Mouse (Mus musculus): ENCODE measurements at regions not wholly inside any gene's neighbourhood (a gene's known extent, or its start where the extent isn't known, plus 50 kb on each side); places are given as distances from the start of the nearest gene placed in this dataset.

DNA sequence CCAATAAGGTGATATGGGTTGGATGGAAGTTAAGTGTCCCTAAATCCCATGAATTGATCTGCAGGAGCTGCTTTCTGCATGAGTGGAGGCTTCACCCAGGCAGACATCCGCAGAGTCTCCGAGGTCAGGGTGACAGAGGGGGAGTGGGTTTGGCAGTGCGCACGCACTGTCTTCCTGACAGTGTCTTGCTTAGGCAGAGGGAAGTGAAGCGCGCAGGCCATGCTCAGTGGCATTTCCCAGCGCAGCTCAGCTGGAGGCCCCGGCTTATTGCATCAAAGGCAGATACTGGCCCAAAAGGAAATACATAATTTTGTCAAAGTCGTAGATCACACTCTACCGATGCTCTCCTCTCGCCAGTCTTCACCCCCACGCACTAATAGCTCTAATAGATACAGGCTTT, 252.7 kb upstream of the Dnajc24 start:
- no peak for DNase-seq (ENCODE audit: low spot score)

GRCm38 (mm10) chr2:106234358-106234757, 231.0 kb upstream of the Dnajc24 start:
- no peak for DNase-seq (ENCODE audit: low spot score)

GRCm38 (mm10) chr2:106231136-106231535, 227.8 kb upstream of the Dnajc24 start:
- no peak for DNase-seq (ENCODE audit: low spot score)

DNA sequence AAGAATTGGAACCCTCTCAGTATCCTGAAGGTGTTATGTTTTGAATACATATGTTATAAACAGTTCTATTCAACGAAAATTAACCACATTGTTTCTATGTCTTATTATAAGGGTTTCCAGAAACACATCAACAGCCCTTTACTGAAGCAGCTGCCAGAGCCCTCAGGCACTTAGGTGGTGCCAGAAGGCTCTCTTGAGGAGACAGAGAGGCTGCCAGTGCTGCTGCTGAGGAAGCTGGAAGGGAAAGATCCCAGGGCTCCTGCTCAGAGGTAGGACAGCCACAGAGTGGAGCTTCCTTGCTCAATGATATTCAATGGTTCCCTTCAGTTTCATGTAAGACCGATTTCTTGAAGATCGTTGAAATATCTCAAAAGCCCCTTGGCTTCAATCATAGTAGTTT, 226.7 kb upstream of the Dnajc24 start:
- DNase-seq (ENCODE audit: low spot score) = no peak

DNA sequence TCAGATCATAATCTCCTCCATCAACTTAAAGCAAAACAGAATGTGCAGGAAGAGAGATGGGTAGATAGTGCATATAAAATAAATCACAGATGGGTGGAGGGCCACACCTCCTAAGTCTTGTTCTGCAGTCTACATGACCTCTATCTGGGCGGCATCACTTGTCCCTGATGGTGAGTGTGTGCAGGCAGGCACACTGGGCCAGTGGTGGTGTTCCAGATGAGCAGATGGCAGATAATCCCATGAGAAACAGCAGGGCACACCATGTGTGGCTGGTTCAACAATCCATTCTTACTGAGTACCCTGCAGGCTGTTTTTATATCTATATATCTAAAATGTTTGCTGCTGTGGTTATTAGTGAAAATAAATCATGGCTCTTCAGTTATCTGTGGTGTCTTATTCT, 224.9 kb upstream of the Dnajc24 start:
- DNase-seq (ENCODE audit: low spot score) = no peak

GRCm38 (mm10) chr2:106216169-106216568, 212.8 kb upstream of the Dnajc24 start:
- DNase-seq (ENCODE audit: low spot score) = peak; percentile 32

GRCm38 (mm10) chr2:106213740-106214139, 210.4 kb upstream of the Dnajc24 start:
- DNase-seq (ENCODE audit: low spot score) = no peak

- no peak for DNase-seq (ENCODE audit: low spot score)
These were observed 207.4 kb upstream of the Dnajc24 start for GRCm38 (mm10) chr2:106210773-106211172.

DNA sequence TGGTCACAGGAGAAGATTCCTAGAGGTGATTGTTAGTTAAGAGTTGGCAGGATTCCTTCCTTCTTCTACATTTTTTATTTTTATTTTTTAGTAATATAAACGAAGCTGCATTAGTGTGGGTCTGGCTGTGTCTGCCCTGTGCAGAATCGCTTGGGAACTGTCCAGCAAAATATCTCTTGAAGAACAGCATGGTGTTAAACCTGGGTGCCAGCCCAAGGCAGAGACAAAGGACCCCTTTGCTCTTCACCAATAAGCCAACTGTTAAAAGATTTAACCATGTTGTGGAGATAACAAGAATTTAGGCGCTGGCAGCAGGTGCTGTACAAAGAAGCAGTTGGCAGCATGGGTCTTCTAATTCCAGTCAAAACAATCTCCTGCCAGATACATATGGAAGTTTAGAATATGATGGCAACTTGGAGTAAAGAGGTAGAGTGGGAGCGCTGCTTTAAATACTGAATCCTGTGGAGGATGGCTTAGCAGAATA, 205.5 kb upstream of the Dnajc24 start:
- DNase-seq (ENCODE audit: low spot score) = no peak

DNA sequence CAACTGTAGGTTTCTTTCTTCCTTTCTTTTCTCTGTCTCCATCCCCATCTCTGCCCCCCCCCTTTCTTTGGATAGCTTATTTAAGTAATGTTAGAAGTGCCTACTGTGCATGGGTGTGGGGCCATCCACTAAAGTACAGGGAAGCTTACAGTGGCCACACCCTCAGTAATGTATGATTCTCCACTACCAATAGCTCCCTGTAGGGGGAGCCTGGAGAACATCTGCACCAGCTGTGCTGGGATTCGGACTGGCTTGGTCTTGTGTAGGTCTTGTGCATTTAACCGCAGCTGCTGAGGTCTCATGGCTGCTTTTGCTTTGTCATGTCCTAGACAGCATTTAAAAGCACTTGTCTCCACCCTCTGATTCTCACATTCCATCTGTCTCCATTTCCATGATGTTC, 196.8 kb upstream of the Dnajc24 start:
- no peak for DNase-seq (ENCODE audit: low spot score)

DNA sequence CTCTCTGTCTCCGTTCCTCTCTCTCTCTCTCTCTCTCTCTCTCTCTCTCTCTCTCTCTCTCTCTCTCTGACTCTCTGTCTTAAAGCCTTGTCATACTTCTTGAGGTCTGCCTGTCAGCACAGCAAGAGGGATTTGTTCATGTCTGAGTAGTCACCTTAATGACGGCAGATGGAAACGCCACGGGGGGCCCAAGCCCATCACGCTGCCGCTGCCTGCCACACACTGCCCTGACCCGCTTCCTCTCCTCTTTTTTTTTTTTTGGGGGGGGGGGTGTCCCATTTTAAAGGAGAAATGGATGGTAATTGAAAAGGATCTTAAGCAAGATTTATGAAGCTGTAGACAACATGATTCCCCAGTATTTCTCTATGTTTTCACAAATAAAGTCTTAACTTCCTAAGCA, 191.8 kb upstream of the Dnajc24 start:
- DNase-seq (ENCODE audit: low spot score) = no peak

DNA sequence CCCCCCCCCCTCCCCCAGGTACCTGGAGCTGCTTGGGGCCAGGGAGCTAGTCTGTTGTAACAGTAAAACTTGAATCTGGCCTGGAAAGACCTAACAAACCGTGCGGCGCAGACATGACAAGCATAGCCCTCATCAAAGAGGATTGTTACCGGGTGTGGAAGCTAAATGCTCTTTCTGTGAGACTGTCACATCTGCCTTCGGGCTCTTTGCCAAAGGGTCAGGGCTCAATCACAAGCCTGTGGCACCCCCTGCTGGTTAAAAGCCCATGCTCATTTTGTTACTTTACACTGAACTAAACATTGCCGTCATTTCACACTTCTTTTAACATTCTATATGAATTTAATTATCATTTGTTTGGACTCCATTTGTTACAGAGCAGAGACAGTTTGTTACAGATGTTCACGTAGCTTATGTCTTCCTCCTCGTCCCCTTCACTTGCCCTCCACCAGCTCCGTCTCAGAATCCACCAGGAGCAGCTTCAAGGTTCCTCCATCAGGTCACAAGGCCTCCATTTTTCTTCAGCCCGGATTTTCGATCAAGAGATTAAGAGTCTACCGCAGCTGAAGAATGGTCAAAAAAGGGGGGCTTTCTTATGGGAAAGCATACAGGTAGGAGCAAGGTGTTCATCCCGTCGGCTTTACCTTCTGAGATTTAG, 191.1 kb upstream of the Dnajc24 start:
- peak; percentile 87 for DNase-seq (ENCODE audit: low spot score)

GRCm38 (mm10) chr2:106193889-106194347, 190.6 kb upstream of the Dnajc24 start:
- no peak for DNase-seq (ENCODE audit: low spot score)

DNA sequence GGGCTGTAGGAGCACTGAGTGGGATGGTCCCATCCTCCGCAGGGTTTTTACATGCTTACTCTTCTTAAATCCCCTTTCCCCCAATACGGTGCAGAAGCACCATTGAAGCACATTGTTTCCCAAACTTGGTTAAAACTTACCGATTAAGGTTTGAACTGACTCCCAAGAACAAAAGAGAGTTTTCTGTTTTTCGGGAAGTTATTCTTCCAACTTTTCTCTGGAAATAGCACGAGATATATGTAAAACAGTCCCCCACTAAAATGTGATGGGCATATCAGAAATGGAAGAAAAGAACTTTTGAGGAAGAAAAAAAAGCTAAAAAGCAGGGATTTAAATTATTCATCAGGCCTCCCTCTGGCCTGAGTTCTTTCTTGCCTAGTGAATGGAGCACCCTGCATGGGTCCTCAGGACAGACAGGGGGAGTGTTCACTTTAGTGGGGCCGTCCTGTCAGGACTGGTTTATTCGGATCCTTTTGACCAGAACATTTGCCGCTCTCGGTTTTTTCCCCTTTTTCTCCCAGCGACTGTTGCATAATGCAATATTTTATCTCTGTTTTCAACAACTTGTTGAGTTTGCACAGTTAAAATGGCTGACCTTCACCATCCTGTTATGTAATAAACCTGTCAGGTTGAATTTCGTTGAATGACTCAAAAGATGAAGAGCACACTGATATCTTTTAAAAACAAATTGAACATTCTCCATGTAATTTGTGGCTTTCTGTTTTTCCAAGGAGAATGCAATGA, 187.4 kb upstream of the Dnajc24 start:
- no peak for DNase-seq (ENCODE audit: low spot score)

DNA sequence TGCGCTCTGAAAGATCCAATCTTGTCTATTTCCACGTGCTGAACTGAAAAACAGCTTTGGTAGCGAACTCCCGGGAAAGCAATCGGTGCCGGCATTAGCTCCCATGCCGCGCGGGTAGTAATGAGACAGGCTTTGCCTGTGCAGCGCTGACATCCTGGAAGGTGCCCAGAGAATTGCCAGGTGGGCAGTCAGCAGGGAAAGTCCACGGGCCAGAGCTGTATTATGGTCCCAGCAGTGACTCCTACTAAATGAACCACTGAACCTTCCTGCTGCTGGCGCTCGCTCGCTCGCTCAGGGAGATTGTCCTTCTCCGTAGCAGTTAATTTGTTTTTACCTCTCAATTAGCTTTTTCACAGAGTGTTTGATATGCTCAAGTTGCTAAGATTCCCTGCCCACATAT, 180.3 kb upstream of the Dnajc24 start:
- no peak for DNase-seq (ENCODE audit: low spot score)

DNA sequence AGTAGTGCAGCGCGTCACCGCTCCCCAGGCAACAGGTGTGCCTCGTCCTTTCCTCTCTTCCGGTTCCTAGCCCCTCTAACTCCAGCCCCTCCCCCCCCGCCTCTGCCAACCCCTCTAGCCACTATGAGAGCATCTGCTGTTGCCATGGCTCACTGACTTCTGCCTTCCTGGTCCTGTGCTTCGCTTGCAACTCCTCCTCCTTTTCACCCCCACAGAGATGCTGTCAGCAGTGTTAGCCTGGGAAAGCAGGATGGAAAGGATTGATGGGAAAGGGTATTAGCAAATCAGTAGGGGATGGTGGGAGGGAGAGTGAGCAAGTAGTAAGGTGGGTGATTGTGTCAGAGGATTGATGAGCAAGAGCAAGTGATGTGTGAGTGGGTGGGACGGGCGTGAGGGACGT, 178.7 kb upstream of the Dnajc24 start:
- DNase-seq (ENCODE audit: low spot score) = no peak

GRCm38 (mm10) chr2:106162681-106163080, 159.3 kb upstream of the Dnajc24 start:
- no peak for DNase-seq (ENCODE audit: low spot score)

- DNase-seq (ENCODE audit: low spot score) = no peak
These were observed 158.5 kb upstream of the Dnajc24 start for GRCm38 (mm10) chr2:106161877-106162276.

GRCm38 (mm10) chr2:106149701-106150100, 146.4 kb upstream of the Dnajc24 start:
- DNase-seq (ENCODE audit: low spot score) = no peak

GRCm38 (mm10) chr2:106140931-106141330, 137.6 kb upstream of the Dnajc24 start:
- DNase-seq (ENCODE audit: low spot score) = no peak

DNA sequence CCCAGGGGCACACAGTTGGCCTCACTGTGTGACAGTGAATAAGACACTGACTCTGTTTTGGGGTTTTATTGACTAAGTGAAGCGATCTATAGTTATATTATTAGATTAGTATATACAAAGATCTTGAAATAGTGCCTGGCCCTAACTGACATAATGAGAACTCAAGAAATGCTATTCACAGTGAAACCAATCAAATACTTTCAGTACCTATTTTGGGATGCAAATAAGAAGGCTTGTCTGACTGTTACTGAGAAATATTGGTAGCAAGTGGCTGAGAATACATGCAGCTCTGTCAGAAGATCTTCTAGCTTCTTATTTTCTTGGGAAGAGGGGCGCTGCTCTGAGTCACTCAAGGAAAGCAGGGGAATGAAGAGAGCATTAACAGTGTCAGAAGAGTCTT, 97.7 kb upstream of the Dnajc24 start:
- no peak for DNase-seq (ENCODE audit: low spot score)

GRCm38 (mm10) chr2:106086121-106086520, 82.8 kb upstream of the Dnajc24 start:
- DNase-seq (ENCODE audit: low spot score) = no peak

Data from layer of hippocampus, adult 9-10 months (tissue).